Mouse (Mus musculus): Measurements from ENCODE around the gene Gm21958.

Gene Gm21958

GRCm38 (mm10) chr3:54681310-54682204 is 32.6 kb downstream of the Gm21958 start:
- no peaks in the 10 kb centered on the region for H3K4me1 ChIP-seq (replicated peaks; ENCODE audit: low read depth, low read length)
- TF ChIP-seq CTCF (conservative IDR thresholded peaks at IDR 0.05; ENCODE audit: low read length), result no peak
- TF ChIP-seq NANOG (IDR thresholded peaks at IDR 0.05; ENCODE audit: borderline replicate concordance, low read length), result no peak
- TF ChIP-seq POU5F1 (IDR thresholded peaks at IDR 0.05; ENCODE audit: borderline replicate concordance, low read length), result no peak
- no peak overlapping the region for H3K4me3 ChIP-seq (replicated peaks; ENCODE audit: low read length)
- H3K27me3 ChIP-seq (ENCODE audit: insufficient read depth, low read length), result 0 out of 2 replicates have a peak, but pooled peaks cover 3% of the 10 kb centered on the region
- H3K9me3 ChIP-seq (ENCODE audit: low read length), result no peaks in the 10 kb centered on the region
- no peaks in the 10 kb centered on the region for H3K36me3 ChIP-seq (ENCODE audit: insufficient read depth, low read length)

- H3K36me3 ChIP-seq (ENCODE audit: insufficient read depth, low read length), result no peaks in the 10 kb centered on the region
- no peaks in the 10 kb centered on the region for H3K4me1 ChIP-seq (replicated peaks; ENCODE audit: low read depth, low read length)
- no peak overlapping the region for H3K4me3 ChIP-seq (replicated peaks; ENCODE audit: low read length)
- no peaks in the 10 kb centered on the region for H3K9me3 ChIP-seq (ENCODE audit: low read length)
- TF ChIP-seq CTCF (conservative IDR thresholded peaks at IDR 0.05; ENCODE audit: low read length) (no peak), NANOG (IDR thresholded peaks at IDR 0.05; ENCODE audit: borderline replicate concordance, low read length) (no peak), POU5F1 (IDR thresholded peaks at IDR 0.05; ENCODE audit: borderline replicate concordance, low read length) (no peak)
- H3K27me3 ChIP-seq (ENCODE audit: insufficient read depth, low read length), result 0 out of 2 replicates have a peak, but pooled peaks cover 3% of the 10 kb centered on the region
Measured at GRCm38 (mm10) chr3:54676818-54677217, 37.3 kb downstream of the Gm21958 start.

DNA sequence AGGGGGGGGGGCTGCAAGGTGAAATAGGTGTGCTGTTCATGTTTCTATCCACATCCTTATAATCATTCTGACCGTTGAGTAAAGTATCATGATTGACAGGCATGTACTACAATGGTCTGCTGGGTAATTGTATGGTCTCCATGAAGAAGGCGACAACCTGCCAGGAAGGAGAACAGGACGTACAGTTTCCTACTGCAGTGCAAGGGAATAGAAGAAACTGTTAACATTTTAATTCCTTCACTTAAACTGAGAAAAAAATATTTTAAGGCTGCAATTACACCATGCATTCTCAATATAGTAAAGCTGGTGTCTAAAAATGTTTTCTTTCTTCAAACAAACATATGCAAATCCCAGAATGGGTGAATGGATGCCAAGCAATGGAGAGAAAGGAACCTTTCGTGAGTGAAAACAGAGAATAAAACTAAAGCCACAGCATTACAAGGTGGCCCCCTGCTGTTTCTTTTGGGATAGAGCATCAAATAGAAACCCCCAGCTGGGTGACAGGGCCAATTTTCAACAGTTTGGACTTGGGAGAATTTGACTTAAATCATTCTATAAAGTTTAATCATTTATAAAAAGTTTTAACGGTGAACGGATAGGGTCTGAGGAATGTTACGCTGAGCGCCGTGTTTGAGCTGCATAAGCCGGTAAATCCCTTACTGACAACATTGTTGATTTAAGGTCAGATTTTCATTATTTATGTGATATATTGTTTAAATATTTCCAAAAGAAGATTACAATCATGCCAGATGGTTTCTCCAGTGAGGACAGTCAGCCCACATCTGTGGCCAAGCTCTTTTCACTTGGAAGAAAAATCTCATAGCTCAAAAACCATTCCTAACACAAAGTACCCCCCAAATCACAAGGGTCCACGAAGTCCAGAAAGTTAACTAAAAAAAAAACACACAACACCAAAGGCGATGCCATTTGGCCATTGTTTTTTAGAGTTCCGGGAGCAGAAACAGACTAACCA is 41.3 kb downstream of the Gm21958 start:
- TF ChIP-seq POU5F1 (IDR thresholded peaks at IDR 0.05; ENCODE audit: borderline replicate concordance, low read length) (no peak), CTCF (conservative IDR thresholded peaks at IDR 0.05; ENCODE audit: low read length) (no peak), NANOG (IDR thresholded peaks at IDR 0.05; ENCODE audit: borderline replicate concordance, low read length) (no peak)
- Histone ChIP-seq H3K27me3 (ENCODE audit: insufficient read depth, low read length) (no peaks in the 10 kb centered on the region), H3K9me3 (ENCODE audit: low read length) (no peaks in the 10 kb centered on the region), H3K4me3 (replicated peaks; ENCODE audit: low read length) (no peak overlapping the region), H3K4me1 (replicated peaks; ENCODE audit: low read depth, low read length) (no peaks in the 10 kb centered on the region), H3K36me3 (ENCODE audit: insufficient read depth, low read length) (no peaks in the 10 kb centered on the region)

- no peaks in the 10 kb centered on the region for H3K36me3 ChIP-seq (ENCODE audit: insufficient read depth, low read length)
- no peak overlapping the region for H3K4me3 ChIP-seq (replicated peaks; ENCODE audit: low read length)
- H3K9me3 ChIP-seq (ENCODE audit: low read length), result no peaks in the 10 kb centered on the region
- H3K4me1 ChIP-seq (replicated peaks; ENCODE audit: low read depth, low read length), result no peaks in the 10 kb centered on the region
- H3K27me3 ChIP-seq (ENCODE audit: insufficient read depth, low read length), result no peaks in the 10 kb centered on the region
- no peak for TF ChIP-seq POU5F1 (IDR thresholded peaks at IDR 0.05; ENCODE audit: borderline replicate concordance, low read length)
- no peak for TF ChIP-seq CTCF (conservative IDR thresholded peaks at IDR 0.05; ENCODE audit: low read length)
- TF ChIP-seq NANOG (IDR thresholded peaks at IDR 0.05; ENCODE audit: borderline replicate concordance, low read length), result no peak
Measured at GRCm38 (mm10) chr3:54672111-54672510, 42.0 kb downstream of the Gm21958 start.

- Histone ChIP-seq H3K9me3 (ENCODE audit: low read length) (no peaks in the 10 kb centered on the region), H3K4me3 (replicated peaks; ENCODE audit: low read length) (no peak overlapping the region), H3K4me1 (replicated peaks; ENCODE audit: low read depth, low read length) (no peaks in the 10 kb centered on the region), H3K36me3 (ENCODE audit: insufficient read depth, low read length) (no peaks in the 10 kb centered on the region), H3K27me3 (ENCODE audit: insufficient read depth, low read length) (no peaks in the 10 kb centered on the region)
- TF ChIP-seq POU5F1 (IDR thresholded peaks at IDR 0.05; ENCODE audit: borderline replicate concordance, low read length) (no peak), NANOG (IDR thresholded peaks at IDR 0.05; ENCODE audit: borderline replicate concordance, low read length) (no peak), CTCF (conservative IDR thresholded peaks at IDR 0.05; ENCODE audit: low read length) (no peak)
Measured at GRCm38 (mm10) chr3:54669559-54669958, 44.6 kb downstream of the Gm21958 start.

DNA sequence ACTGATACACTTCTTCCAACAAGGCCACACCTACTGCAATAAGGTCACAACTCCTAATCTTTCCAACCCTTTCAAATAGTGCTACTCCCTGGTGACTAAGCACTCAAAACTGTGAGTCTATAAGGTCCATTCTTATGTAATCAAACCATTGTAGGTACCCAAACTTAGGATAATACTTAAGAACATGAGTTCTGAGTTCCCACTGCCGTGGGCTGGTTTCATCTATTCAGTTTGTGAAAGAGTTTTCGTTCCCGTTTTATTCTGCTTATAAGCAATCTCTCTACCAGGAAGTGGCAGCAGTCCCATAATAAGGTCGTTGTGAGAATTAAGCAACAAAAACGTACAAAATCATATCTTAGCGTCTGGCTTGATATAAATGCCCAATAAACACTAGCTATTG is 45.4 kb downstream of the Gm21958 start:
- TF ChIP-seq NANOG (IDR thresholded peaks at IDR 0.05; ENCODE audit: borderline replicate concordance, low read length) (no peak), POU5F1 (IDR thresholded peaks at IDR 0.05; ENCODE audit: borderline replicate concordance, low read length) (no peak), CTCF (conservative IDR thresholded peaks at IDR 0.05; ENCODE audit: low read length) (no peak)
- Histone ChIP-seq H3K36me3 (ENCODE audit: insufficient read depth, low read length) (no peaks in the 10 kb centered on the region), H3K4me3 (replicated peaks; ENCODE audit: low read length) (no peak overlapping the region), H3K9me3 (ENCODE audit: low read length) (no peaks in the 10 kb centered on the region), H3K4me1 (replicated peaks; ENCODE audit: low read depth, low read length) (no peaks in the 10 kb centered on the region), H3K27me3 (ENCODE audit: insufficient read depth, low read length) (no peaks in the 10 kb centered on the region)

DNA sequence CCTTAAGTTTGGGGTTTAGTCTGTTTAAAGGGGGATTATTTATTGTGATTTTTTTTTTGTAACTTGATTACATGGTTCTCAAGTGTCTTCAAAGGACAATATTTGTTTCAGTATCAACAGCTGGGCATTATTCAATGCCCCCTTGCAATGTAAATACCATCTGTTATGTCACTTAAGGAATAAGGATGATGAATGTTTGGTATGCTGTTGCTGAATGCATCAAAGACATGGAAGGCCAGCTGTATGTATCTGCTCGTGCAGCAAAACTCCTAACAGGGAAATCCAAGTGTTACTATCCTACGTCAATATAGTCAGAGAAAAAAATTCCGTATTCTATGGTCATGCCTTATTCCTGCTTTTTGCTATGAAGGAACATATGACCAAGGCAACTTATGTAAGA is 46.0 kb downstream of the Gm21958 start:
- no peaks in the 10 kb centered on the region for H3K9me3 ChIP-seq (ENCODE audit: low read length)
- H3K27me3 ChIP-seq (ENCODE audit: insufficient read depth, low read length), result no peaks in the 10 kb centered on the region
- H3K4me1 ChIP-seq (replicated peaks; ENCODE audit: low read depth, low read length), result no peaks in the 10 kb centered on the region
- TF ChIP-seq NANOG (IDR thresholded peaks at IDR 0.05; ENCODE audit: borderline replicate concordance, low read length) (no peak), POU5F1 (IDR thresholded peaks at IDR 0.05; ENCODE audit: borderline replicate concordance, low read length) (no peak), CTCF (conservative IDR thresholded peaks at IDR 0.05; ENCODE audit: low read length) (no peak)
- no peak overlapping the region for H3K4me3 ChIP-seq (replicated peaks; ENCODE audit: low read length)
- H3K36me3 ChIP-seq (ENCODE audit: insufficient read depth, low read length), result no peaks in the 10 kb centered on the region

Measured in E14TG2a.4 (cell line).